Comparison of ENCODE assay signal across 10 mouse cellular contexts in genomic region chr10:83819950-83820275, GRCm38 (mm10).
DNase-seq lines count a peak whose midpoint lies in the region; ATAC-seq lines count a peak whose summit lies in the region.
"Had no signal": no experiment of that assay in that cellular context is flagged by ENCODE, and none has a peak within 500 bp of the region (broad histone marks: within the 10 kb centered on the region; RNA-seq: fewer than 3 reads in every experiment).

No protein-coding gene starts in this region.

- no peak overlapping the region for H3K9ac ChIP-seq in midbrain, embryonic 13.5 days (replicated peaks)
- H3K9ac ChIP-seq: embryonic facial prominence, embryonic 13.5 days; liver, embryonic 14.5 days had no signal

- H3K4me1 ChIP-seq in midbrain, embryonic 13.5 days (replicated peaks) = no peaks in the 10 kb centered on the region; the same call in 1 of the 2 replicates

- no peak overlapping the region for H3K27ac ChIP-seq in midbrain, embryonic 13.5 days
- H3K27ac ChIP-seq: embryonic facial prominence, embryonic 13.5 days; liver, embryonic 14.5 days had no signal

- peak overlapping the region; percentile 17; the same call in 1 of the 2 replicates for H3K4me2 ChIP-seq in midbrain, embryonic 13.5 days (replicated peaks)

- no peak for DNase-seq in frontal cortex, postnatal 36 days (ENCODE audit: low spot score in 2 of 2)
- DNase-seq in testis, postnatal 10 days (ENCODE audit: low spot score) = peak; percentile 38
- no peak for DNase-seq in testis, postnatal 14 days (ENCODE audit: low spot score)
- DNase-seq in right cerebral cortex, postnatal 36 days (ENCODE audit: low spot score in 2 of 2) = no peak
- DNase-seq in adipocyte (ENCODE audit: low spot score) = no peak
- no peak for DNase-seq in layer of hippocampus, postnatal 10 days (ENCODE audit: low spot score in 2 of 2)

- no peaks in the 10 kb centered on the region for H3K9me3 ChIP-seq in midbrain, embryonic 13.5 days
- H3K9me3 ChIP-seq: embryonic facial prominence, embryonic 13.5 days had no signal

- no peak overlapping the region for H3K4me3 ChIP-seq in midbrain, embryonic 13.5 days (replicated peaks)

- 68% methylated on average over 8 of the region's 8 CpGs for WGBS in midbrain, embryonic 13.5 days

- ATAC-seq in frontal cortex, adult (ENCODE audit: low TSS enrichment) = peak; percentile 59
- peak; percentile 58; the same call in 1 of the 2 replicates for ATAC-seq in midbrain, embryonic 13.5 days

- no peaks in the 10 kb centered on the region for H3K36me3 ChIP-seq in midbrain, embryonic 13.5 days
- H3K36me3 ChIP-seq: embryonic facial prominence, embryonic 13.5 days had no signal

- peaks cover 6% of the 10 kb centered on the region for H3K27me3 ChIP-seq in midbrain, embryonic 13.5 days
